Comparison of ENCODE assay signal across 8 mouse cellular contexts in the genomic region with DNA sequence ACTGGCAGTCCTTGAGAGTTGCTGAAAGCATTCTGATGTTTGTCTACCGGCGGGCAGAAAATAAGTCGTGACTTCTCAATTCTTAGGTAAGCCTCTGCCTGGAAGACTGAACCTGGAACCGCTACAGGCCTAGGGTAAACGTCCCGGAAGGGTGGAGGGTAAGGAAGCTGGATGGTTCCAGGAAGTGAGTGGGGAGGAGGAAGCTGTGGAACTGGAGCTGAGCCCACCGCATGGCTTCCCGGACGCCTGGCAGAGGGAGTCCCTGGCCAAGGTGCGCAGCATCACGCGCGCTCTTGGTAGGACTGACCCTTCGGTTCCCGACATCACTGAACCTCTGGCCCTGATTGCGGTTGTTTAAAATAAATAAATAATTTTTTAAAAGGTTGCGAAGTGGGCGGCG. TPM values are rescaled to one million over a fixed set of nuclear protein-coding genes. Genes with fewer than 3 reads are reported as not detected.
DNase-seq lines count a peak whose midpoint lies in the region; ATAC-seq lines count a peak whose summit lies in the region.

No protein-coding gene starts in this region.

- H3K36me3 ChIP-seq in hindbrain, embryonic 11.5 days (ENCODE audit: control insufficient read depth, insufficient read depth, low read length), result no peaks in the 10 kb centered on the region
- H3K36me3 ChIP-seq in limb, embryonic 10.5 days, result no peaks in the 10 kb centered on the region
- no peaks in the 10 kb centered on the region for H3K36me3 ChIP-seq in midbrain, embryonic 14.5 days (ENCODE audit: control insufficient read depth, insufficient read depth, low read length)

- H3K9me3 ChIP-seq in hindbrain, embryonic 11.5 days (ENCODE audit: control insufficient read depth, low read length), result no peaks in the 10 kb centered on the region
- no peaks in the 10 kb centered on the region for H3K9me3 ChIP-seq in limb, embryonic 10.5 days (replicated peaks)
- no peaks in the 10 kb centered on the region for H3K9me3 ChIP-seq in midbrain, embryonic 14.5 days (ENCODE audit: control insufficient read depth, low read length)

- 3% methylated on average over 19 of the region's 19 CpGs for WGBS in hindbrain, embryonic 11.5 days
- 4% methylated on average over 19 of the region's 19 CpGs for WGBS in limb, embryonic 10.5 days
- WGBS in midbrain, embryonic 14.5 days, result 5% methylated on average over 19 of the region's 19 CpGs

- no peak overlapping the region for H3K9ac ChIP-seq in hindbrain, embryonic 11.5 days (ENCODE audit: low read depth, low read length)
- H3K9ac ChIP-seq in midbrain, embryonic 14.5 days (replicated peaks; ENCODE audit: low read length), result 0 out of 2 replicates have a peak overlapping the region, but pooled peaks have one; percentile 3

- peak; percentile 10 to 21 for DNase-seq in cerebellum, postnatal 14 days
- peak; percentile 45 for DNase-seq in adrenal gland, postnatal 10 days
- DNase-seq in hindbrain, embryonic 11.5 days (ENCODE audit: low spot score), result peak; percentile 41
- DNase-seq in limb, embryonic 10.5 days (ENCODE audit: low spot score), result peak; percentile 52
- peak; percentile 32 for DNase-seq in midbrain, embryonic 14.5 days

- H3K27me3 ChIP-seq in hindbrain, embryonic 11.5 days (ENCODE audit: control insufficient read depth, insufficient read depth, low read length), result peaks cover 3% of the 10 kb centered on the region
- peaks cover 25% of the 10 kb centered on the region for H3K27me3 ChIP-seq in limb, embryonic 10.5 days (ENCODE audit: low read depth, poor library complexity, severe bottlenecking)
- H3K27me3 ChIP-seq in midbrain, embryonic 14.5 days (ENCODE audit: control insufficient read depth, insufficient read depth, low read length), result peaks cover 15% of the 10 kb centered on the region; the same call in 1 of the 2 replicates

- 0 out of 2 replicates have a peak, but pooled peaks cover 3% of the 10 kb centered on the region for H3K4me1 ChIP-seq in hindbrain, embryonic 11.5 days (replicated peaks; ENCODE audit: control insufficient read depth, insufficient read depth, low read length)
- H3K4me1 ChIP-seq in limb, embryonic 10.5 days, result peaks cover 17% of the 10 kb centered on the region
- H3K4me1 ChIP-seq in midbrain, embryonic 14.5 days (ENCODE audit: control insufficient read depth, insufficient read depth, low read length), result 0 out of 2 replicates have a peak, but pooled peaks cover 4% of the 10 kb centered on the region

- H3K27ac ChIP-seq in hindbrain, embryonic 11.5 days (ENCODE audit: low read depth, low read length), result no peak overlapping the region
- H3K27ac ChIP-seq in limb, embryonic 10.5 days, result no peak overlapping the region
- no peak overlapping the region for H3K27ac ChIP-seq in midbrain, embryonic 14.5 days (replicated peaks; ENCODE audit: low read depth, low read length)

- peak overlapping the region; percentile 66 for H3K4me3 ChIP-seq in hindbrain, embryonic 11.5 days (ENCODE audit: low read depth, low read length)
- H3K4me3 ChIP-seq in limb, embryonic 10.5 days, result peak overlapping the region; percentile 66
- peak overlapping the region; percentile 63 for H3K4me3 ChIP-seq in midbrain, embryonic 14.5 days (replicated peaks; ENCODE audit: low read depth, low read length)

- peak overlapping the region; percentile 80 for H3K4me2 ChIP-seq in hindbrain, embryonic 11.5 days (replicated peaks; ENCODE audit: low read depth, low read length)
- H3K4me2 ChIP-seq in midbrain, embryonic 14.5 days (ENCODE audit: low read length), result peak overlapping the region; percentile 95

- ATAC-seq in cerebellum, adult (ENCODE audit: insufficient number of reproducible peaks, low FRiP score, low TSS enrichment), result no peak
- ATAC-seq in frontal cortex, adult (ENCODE audit: low TSS enrichment), result 0 out of 2 replicates have a peak, but pooled peaks have one; percentile 22
- ATAC-seq in hindbrain, embryonic 11.5 days (ENCODE audit: low FRiP score), result no peak
- ATAC-seq in midbrain, embryonic 14.5 days (ENCODE audit: low FRiP score, low TSS enrichment), result no peak
- ATAC-seq in megakaryocyte, adult 5-6 weeks (ENCODE audit: poor library complexity, severe bottlenecking), result no peak

RNA-seq across cellular contexts. Expression of gene Cpne8, which starts 0.7 kb away (rescaled TPM):
- total RNA-seq in adrenal gland, postnatal 10 days (2021), result 10 to 100 TPM in 1 of 2 experiments, 1 to 10 TPM in 1; 8.5 to 10.4 TPM
- 7.0 and 10.4 TPM in 2 replicates for polyA plus RNA-seq in hindbrain, embryonic 11.5 days (2014; fragmentation: Nextera tagmentation; extraction: Ambion mirVana)
- 2.9 TPM in 2 replicates for polyA plus RNA-seq in limb, embryonic 10.5 days (2016; fragmentation: Nextera tagmentation; extraction: Ambion mirVana)
- polyA plus RNA-seq in midbrain, embryonic 14.5 days (2014; fragmentation: Nextera tagmentation; extraction: Ambion mirVana), result 11.0 and 13.3 TPM in 2 replicates
- total RNA-seq in megakaryocyte, adult 5-6 weeks (2015), result 0.46 TPM in 1 of 2 replicates, not detected in the other
- total RNA-seq in megakaryocyte, adult 5-6 weeks (2017), result 0.15 TPM in 1 of 2 replicates, not detected in the other
